ENCODE assay signal across 28 mouse cellular contexts in the genomic region with DNA sequence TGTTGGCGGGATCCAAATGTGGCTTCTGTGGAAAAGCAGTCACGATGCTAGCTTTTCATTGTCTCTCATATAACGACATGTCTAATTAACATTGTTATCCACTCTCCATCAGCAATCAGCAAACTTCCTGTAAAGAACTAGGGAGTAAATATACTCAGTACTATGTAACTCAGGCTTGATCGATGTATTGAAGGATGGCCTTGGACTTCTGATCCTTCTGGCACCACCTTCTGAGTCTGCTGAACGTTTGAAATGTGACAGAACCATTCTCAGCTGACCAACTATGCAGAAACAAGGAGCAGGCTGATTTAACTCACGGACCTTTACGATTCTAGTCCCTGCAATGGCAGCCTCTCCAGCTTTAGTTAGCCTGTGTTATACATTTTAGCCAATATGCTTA. TPM values are rescaled to one million over a fixed set of nuclear protein-coding genes. Genes with fewer than 3 reads are reported as not detected.
"Had no signal": no experiment of that assay in that cellular context is flagged by ENCODE, and none has a peak within 500 bp of the region (broad histone marks: within the 10 kb centered on the region; RNA-seq: fewer than 3 reads in every experiment).

No protein-coding gene starts in this region.

- H3K36me3 ChIP-seq: heart, embryonic 10.5 days; heart, embryonic 12.5 days; hindbrain, embryonic 10.5 days; hindbrain, embryonic 12.5 days; kidney, embryonic 15.5 days; limb, embryonic 13.5 days; limb, embryonic 15.5 days; liver, embryonic 13.5 days had no signal

- H3K4me1 ChIP-seq: hindbrain, embryonic 12.5 days; limb, embryonic 13.5 days; limb, embryonic 15.5 days had no signal

- DNase-seq: gastrocnemius, adult 2 months; gastrocnemius, postnatal 10 days; gastrocnemius, postnatal 25 days; heart, adult 18-20 months; heart, postnatal 10 days; heart, postnatal 4 days; kidney, adult 11 months; kidney, adult 2 months; kidney, adult 9 months; kidney, postnatal 14 days; kidney, postnatal 36 days; layer of hippocampus, adult 9-11 months; layer of hippocampus, postnatal 36 days; left cerebral cortex, postnatal 4 days; liver, embryonic 13.5 days had no signal

- H3K9me3 ChIP-seq: heart, embryonic 10.5 days; heart, embryonic 12.5 days; hindbrain, embryonic 10.5 days; hindbrain, embryonic 12.5 days; kidney, embryonic 15.5 days; limb, embryonic 13.5 days; limb, embryonic 15.5 days; liver, embryonic 13.5 days had no signal

- H3K4me2 ChIP-seq: heart, embryonic 12.5 days; hindbrain, embryonic 12.5 days; hindbrain, embryonic 14.5 days; kidney, embryonic 15.5 days; limb, embryonic 13.5 days; limb, embryonic 15.5 days; liver, embryonic 13.5 days had no signal

- ATAC-seq: hindbrain, embryonic 16.5 days; inflammation-experienced regulatory T-cells, adult 6 months had no signal

- H3K4me3 ChIP-seq: gastrocnemius, adult 2 months; heart, embryonic 10.5 days; heart, embryonic 12.5 days; hindbrain, embryonic 10.5 days; hindbrain, embryonic 12.5 days; kidney, embryonic 15.5 days; limb, embryonic 13.5 days; limb, embryonic 15.5 days; liver, embryonic 13.5 days had no signal

- H3K27me3 ChIP-seq: heart, embryonic 12.5 days; hindbrain, embryonic 12.5 days; kidney, embryonic 15.5 days; limb, embryonic 13.5 days; limb, embryonic 15.5 days; liver, embryonic 13.5 days had no signal

- H3K27ac ChIP-seq: gastrocnemius, adult 2 months; heart, embryonic 10.5 days; hindbrain, embryonic 10.5 days; hindbrain, embryonic 12.5 days; hindbrain, embryonic 14.5 days; kidney, embryonic 15.5 days; kidney, postnatal 0 days; limb, embryonic 13.5 days; limb, embryonic 15.5 days; liver, embryonic 13.5 days had no signal

- H3K9ac ChIP-seq: heart, embryonic 12.5 days; hindbrain, embryonic 12.5 days; hindbrain, embryonic 14.5 days; kidney, embryonic 15.5 days; limb, embryonic 13.5 days; limb, embryonic 15.5 days; liver, embryonic 13.5 days had no signal

RNA-seq across cellular contexts. Expression of gene Fabp1, which starts 38.3 kb away (rescaled TPM):
- polyA plus RNA-seq: frontal cortex, adult 2 months; heart, embryonic 14.5 days; hindbrain, embryonic 10.5 days; hindbrain, embryonic 12.5 days; hindbrain, embryonic 14.5 days; hindbrain, embryonic 16.5 days; inflammation-experienced regulatory T-cells, adult 6 months had no signal
